Mouse (Mus musculus) lung, adult 2 months (tissue): ENCODE results near the gene Pcdh11x. TPM values are rescaled to one million over a fixed set of nuclear protein-coding genes. Genes with fewer than 3 reads are reported as not detected.
"Not testable (repeated sequence)": the region's sequence is repeated elsewhere in the genome, so short reads cannot be mapped to it uniquely, and the experiment has no call there.

Experiments
- DNase-seq: peaks from one replicate; pipeline ENCODE4 v3.0.0; 2022
- H3K4me1 ChIP-seq: fragments of 200-500 bp; 2 replicates; pipeline ENCODE4 v1.6.1; 2011; ENCODE audit warnings: low read length; ENCODE audit not compliant: control insufficient read depth, insufficient read depth
- H3K4me3 ChIP-seq: fragments of 200-500 bp; replicated peaks from 2 replicates; pipeline ENCODE3; 2011; ENCODE audit warnings: low read depth, mild to moderate bottlenecking, control low read depth, low read length; ENCODE audit errors: extremely low read depth
- CTCF ChIP-seq: fragments of 200-500 bp; IDR thresholded peaks from 2 replicates; pipeline ENCODE4 v1.5.1; 2011; ENCODE audit warnings: mild to moderate bottlenecking, low read length, control low read depth; ENCODE audit not compliant: insufficient read depth
- POLR2A ChIP-seq: fragments of 200-500 bp; IDR thresholded peaks from 2 replicates; pipeline ENCODE4 v1.6.1; 2011; ENCODE audit warnings: low read depth, mild to moderate bottlenecking, control low read depth, low read length, borderline replicate concordance; ENCODE audit errors: extremely low read depth
- WGBS: fragments of 180-500 bp; shearing (Covaris S2); methylation state at CpG from one replicate; pipeline ENCODE4 v1.1.7; 2018; 5-methylcytosine and 5-hydroxymethylcytosine counted together
- polyA plus RNA-seq: library from polyadenylated mRNA; depleted of rRNA; stranded (reverse); fragments of >200 nt; gene quantifications from 2 replicates; pipeline ENCODE4 v1.2.3, GENCODE M21; 2012; rRNA removed

Pcdh11x gene
- 0.10 and 0.11 TPM in 2 replicates for polyA plus RNA-seq

DNA sequence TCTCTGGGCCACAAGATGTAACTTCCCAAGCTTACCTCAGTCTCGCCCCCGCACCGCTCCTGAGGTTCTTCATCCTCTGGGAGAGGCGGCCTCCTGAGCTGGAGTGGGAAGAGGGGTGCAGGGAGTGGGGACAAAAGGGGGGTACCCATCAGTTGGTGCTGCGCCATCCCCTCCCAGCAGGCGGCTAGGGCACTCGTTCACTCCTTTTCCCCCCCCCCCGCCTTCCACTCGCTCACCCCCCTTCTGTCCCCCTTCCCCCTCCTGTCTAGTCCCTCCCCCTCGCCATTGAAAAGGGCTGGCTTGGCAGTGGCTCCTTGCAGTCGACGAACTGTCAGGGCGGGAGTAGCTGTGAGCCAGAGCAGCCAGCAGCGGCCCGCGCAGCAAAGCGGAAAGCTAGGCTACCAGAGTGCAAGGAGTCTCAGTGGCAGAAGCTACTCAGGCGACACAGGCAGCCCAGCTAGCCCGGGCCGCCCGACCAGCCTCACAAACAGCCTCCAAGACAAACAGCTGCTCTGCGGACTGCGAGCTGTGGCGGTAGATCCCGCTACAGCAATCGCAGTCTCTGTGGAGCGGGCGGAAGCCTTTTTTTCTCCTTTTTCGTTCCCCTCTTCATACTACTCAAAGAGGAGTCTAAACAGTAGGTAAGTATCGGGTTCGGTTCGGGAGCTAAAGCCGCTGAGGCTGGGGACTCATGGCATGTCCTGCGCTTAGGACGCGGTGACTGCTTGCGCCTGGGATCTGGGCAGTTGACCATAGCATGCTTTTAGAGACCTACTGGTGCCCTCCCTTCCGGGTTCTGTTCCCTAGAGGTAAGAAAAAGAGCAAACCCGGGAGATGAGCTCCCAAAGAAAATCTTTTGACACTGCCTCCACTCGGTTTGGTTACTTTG lies at the start of gene Pcdh11x:
Gene Pcdh11x, plus strand, starts transcription at position 249 of the 889 bp plus-strand sequence.
- WGBS = 13% methylated on average over 38 of the region's 40 CpGs
- DNase-seq = no peak
- no peak within 1 kb of the TSS for H3K4me3 ChIP-seq
- H3K4me1 ChIP-seq = no peaks in the 10 kb centered on the region
- no peak for TF ChIP-seq CTCF
- no peak for TF ChIP-seq POLR2A

DNA sequence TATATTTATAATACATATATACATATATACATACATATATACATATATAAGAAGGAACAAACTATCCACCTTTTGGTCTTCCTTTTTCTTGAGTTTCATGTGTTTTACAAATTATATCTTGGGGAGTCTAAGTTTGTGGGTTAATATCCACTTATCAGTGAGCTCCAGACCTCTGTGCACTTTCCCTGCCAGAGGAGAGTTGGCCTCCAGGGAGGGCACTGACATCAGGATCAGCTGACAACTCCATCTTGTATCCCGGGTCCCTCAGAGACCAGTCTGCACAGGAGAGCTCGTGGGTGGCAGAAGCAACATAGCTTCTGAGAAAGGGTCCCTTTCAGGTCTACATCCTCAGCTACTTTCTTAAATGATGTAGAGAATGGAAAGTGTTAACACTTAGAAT lies 30.0 kb upstream of the Pcdh11x start:
- 51% methylated on average over 2 of the region's 2 CpGs for WGBS
- TF ChIP-seq CTCF (no peak), POLR2A (no peak)
- Histone ChIP-seq H3K4me1 (no peaks in the 10 kb centered on the region), H3K4me3 (no peak overlapping the region)
- no peak for DNase-seq

DNA sequence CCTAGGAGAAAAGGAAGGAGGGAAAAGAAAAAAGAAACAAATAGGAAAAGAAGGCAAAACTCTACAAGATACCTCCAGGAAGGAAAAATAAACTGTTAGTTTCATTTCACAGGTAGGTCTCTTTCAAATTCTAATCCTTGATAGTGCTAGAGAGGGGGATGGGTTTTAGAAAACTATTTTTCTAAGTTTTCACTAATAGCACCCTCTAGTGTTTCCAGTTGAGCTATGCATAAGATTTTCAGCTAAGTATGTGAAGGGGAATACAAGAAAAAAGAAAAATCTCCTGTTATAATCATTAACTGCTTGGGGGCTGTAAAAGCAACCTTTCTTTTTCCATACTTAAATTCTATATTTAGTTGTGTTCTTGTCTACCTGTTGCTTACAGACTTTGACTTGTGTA lies 4.5 kb upstream of the Pcdh11x start:
- Histone ChIP-seq H3K4me3 (no peak overlapping the region), H3K4me1 (no peaks in the 10 kb centered on the region)
- TF ChIP-seq CTCF (no peak), POLR2A (no peak)
- no peak for DNase-seq

DNA sequence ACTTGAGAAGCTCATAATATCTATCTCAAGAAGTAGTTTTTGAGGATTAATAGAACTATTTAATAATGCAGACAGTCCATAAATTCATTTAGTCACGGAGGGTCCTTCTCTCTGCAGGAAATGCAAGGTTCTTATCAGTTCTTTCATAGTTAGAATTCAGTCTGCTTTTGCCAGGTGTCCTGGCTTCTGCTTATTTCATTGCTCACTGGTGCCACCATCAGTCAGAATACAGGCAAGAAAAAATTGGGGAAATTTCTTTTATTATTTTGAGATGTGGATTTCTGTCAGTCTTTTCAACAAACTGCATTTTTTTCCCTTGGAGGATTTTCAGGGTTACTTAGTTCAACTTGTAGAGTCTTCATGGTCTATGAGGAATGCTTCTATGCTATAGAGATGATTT lies 2.6 kb upstream of the Pcdh11x start:
- Histone ChIP-seq H3K4me3 (no peak overlapping the region), H3K4me1 (no peaks in the 10 kb centered on the region)
- TF ChIP-seq POLR2A = no peak
- TF ChIP-seq CTCF = no peak
- WGBS = 10% methylated on average over 1 of the region's 1 CpGs
- DNase-seq = no peak

DNA sequence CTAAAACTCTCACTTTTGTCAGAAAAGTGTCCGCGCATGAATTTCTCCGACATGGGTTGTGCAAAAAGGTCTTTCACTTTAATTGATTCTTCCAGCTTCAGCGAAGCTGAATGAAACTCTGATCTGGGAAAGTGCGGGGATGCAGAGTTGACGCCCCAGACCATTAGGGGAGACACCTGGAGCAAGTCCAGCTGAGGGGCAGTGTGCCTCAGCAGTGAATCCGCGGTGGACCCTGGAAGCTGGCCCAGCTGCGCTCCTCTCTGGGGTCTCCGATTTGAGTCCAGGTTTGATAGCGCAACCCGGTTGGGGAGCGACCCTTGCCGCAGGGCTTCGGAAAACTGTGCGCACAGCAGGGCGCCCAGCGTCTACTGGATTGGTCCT lies 831 bp downstream of the Pcdh11x start:
- 16% methylated on average over 18 of the region's 18 CpGs for WGBS

DNA sequence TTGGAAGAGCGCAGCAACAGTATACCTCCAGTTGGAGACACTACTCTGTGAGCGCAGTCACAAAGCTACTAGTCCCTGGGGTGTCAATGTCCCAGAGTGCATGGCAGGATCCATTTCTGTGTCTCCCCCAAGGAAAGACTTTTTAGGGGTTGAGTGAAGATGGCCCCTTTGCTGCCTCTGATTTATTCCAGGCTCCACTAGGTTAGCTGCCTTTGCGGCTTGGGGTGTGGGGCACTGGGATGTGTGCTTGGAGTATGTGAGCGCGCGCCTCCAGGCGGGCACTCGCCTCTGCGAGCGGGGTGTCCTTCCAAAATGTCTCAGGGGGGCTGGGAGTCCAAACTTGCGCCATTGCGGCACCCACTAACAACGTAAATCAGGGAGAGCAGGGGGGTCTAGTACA lies 1.6 kb downstream of the Pcdh11x start:
- Histone ChIP-seq H3K4me1 (no peaks in the 10 kb centered on the region), H3K4me3 (no peak overlapping the region)
- TF ChIP-seq POLR2A (no peak), CTCF (no peak)
- 21% methylated on average over 13 of the region's 13 CpGs for WGBS
- no peak for DNase-seq

More for the DNA sequence above, 831 bp downstream of the Pcdh11x start:
- Histone ChIP-seq H3K4me3 (no peak overlapping the region), H3K4me1 (no peaks in the 10 kb centered on the region)
- TF ChIP-seq POLR2A = no peak
- no peak for TF ChIP-seq CTCF
- DNase-seq = no peak

DNA sequence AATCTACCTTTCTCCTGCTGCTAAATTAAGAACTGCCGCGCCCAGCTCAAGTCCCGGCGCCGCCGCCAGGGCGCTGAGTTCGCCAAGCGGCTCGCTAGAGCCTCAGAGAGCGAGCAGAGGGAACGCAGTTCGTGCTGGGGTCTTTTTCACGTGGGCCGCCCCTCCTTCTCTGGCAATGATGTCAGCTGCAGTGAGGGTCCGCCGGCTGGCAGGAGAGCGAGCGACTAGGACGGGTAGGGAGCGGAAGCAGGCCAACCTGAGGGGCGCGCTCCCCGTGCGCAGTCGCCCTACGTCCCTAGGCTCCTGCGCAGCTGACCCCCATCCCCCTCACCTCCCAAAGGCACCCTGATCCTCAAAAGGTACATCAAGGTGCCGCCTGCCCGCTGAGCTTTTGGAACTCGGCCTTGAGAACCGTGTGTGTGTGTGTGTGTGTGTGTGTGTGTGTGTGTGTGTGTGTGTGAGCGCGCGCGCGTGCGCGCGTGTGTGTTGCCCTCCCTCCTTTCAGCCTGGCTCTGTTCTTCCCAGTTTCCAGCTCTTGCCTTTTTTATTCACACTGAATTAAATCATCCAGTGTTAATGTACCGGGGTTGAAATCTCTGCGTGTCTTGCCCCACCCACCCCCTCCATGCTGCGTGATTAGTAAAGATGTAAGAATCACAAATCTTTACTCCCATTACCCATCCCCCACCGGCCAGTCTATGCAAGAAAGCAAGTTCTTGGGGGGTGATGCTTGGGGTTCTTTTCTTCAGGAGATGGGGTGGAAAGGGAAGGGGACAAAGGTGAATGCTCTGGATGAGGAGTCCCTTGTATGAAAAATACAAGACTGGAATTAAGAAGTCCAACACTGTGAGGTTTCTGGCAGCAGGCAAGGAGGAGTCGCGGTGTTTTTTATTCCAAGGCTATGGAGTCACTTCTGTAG lies 3.0 kb downstream of the Pcdh11x start:
- DNase-seq = no peak
- Histone ChIP-seq H3K4me1 (no peaks in the 10 kb centered on the region), H3K4me3 (no peak overlapping the region)
- 8% methylated on average over 40 of the region's 46 CpGs for WGBS
- TF ChIP-seq POLR2A (no peak), CTCF (no peak)

DNA sequence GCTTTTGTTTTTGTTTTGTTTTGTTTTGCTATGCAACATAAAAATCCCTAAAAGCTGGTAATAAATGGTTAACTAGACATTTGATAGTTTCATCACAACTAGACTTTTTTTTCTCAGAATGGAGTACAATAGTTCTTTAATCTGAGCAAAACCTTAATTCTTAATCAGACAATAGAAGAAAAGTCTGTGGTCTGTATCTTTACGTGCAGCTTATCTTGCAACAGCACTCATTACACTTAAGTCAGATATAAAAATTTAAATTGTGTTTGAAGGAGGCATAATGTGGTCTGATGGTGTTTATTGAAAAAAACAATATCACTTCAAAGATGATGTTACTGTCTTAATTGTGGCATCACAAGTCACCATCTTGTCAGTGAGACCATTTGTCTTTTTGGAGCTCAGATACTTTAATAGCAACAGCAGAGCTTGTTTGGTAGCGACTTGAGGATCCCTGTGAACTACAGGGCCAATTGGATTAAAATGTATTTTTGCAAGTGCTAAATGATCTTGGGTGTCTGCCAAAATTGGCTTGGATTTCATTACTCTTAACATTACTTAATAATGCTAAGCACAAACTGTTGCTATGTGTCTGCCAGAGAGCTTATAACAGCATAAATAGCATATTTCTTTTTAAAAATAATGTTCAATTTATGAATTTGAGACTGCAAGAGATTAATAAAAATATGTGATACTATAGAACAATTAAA lies 11.6 kb downstream of the Pcdh11x start:
- TF ChIP-seq POLR2A (no peak), CTCF (no peak)
- no peak for DNase-seq
- H3K4me3 ChIP-seq = no peak overlapping the region
- H3K4me1 ChIP-seq = no peaks in the 10 kb centered on the region
- WGBS = 59% methylated on average over 2 of the region's 2 CpGs

DNA sequence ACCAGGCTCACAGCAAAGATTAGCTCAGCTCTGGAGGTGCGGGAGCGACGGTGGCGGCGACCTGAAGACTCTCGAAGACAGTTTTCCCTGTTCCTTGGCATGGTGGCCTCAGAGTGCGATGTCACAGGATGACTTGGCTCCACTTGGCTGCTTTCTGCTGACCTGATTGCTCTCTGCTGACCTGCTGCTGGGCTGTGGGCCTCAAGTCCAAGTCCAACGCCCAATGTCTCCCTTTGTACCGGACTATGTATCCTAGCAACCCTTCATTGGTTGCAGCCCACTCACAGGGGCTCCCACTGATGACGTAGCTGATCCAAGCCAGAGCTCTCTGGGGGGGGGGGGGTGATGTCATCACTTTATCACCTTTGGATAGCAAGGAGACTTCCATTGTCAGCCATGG lies 22.9 kb downstream of the Pcdh11x start, which contains the start of gene H2afb3:
Gene H2afb3, minus strand, starts transcription at position 101 of the 400 bp plus-strand sequence.
- not testable (repeated sequence) for H3K4me1 ChIP-seq, H3K4me3 ChIP-seq, DNase-seq
- 88% methylated on average over 9 of the region's 10 CpGs for WGBS

DNA sequence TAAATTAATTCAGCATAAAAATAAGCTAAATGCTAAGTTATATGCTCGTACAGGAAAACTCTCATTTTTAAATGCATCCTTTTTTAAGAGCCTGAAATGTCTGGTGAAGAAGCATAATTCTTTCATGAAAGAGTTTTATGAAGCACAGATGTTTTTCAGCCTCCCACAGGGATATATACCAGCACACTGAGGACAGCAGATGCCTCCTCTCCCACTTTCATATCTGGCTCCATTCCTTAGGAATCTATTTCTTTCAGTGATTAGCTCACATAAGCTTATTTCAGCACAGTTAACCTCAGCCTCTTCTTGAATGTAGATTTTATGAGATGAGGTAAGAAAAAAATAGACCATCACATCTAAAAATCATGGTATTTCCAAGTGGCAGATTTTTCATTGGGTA lies 176.2 kb downstream of the Pcdh11x start:
- 74% methylated on average over 1 of the region's 1 CpGs for WGBS
- no peak for TF ChIP-seq POLR2A
- no peak for TF ChIP-seq CTCF
- H3K4me1 ChIP-seq = no peaks in the 10 kb centered on the region
- H3K4me3 ChIP-seq = no peak overlapping the region
- no peak for DNase-seq
